Mouse (Mus musculus) testis, postnatal 14 days (tissue): ENCODE measurements at regions not wholly inside any gene's neighbourhood (a gene's known extent, or its start where the extent isn't known, plus 50 kb on each side); places are given as distances from the start of the nearest gene placed in this dataset.
A peak's percentile ranks its signal among the peaks of the same experiment; 100 is the strongest.

Experiments used
- DNase-seq: peaks from one replicate; pipeline ENCODE4 v3.0.0; 2021; ENCODE audit warnings: low spot score

GRCm38 (mm10) chr13:71506777-71507176 lies 456.7 kb downstream of the Irx1 start:
- no peak for DNase-seq

GRCm38 (mm10) chr13:71489773-71490172 lies 473.8 kb downstream of the Irx1 start:
- DNase-seq, result no peak

- no peak for DNase-seq
Measured at GRCm38 (mm10) chr13:71481205-71481604, 482.3 kb downstream of the Irx1 start.

- DNase-seq, result no peak
Measured at GRCm38 (mm10) chr13:71461552-71461951, 502.0 kb downstream of the Irx1 start.

GRCm38 (mm10) chr13:71460607-71461006 lies 502.9 kb downstream of the Irx1 start:
- DNase-seq, result no peak

GRCm38 (mm10) chr13:71460097-71460496 lies 503.4 kb downstream of the Irx1 start:
- no peak for DNase-seq

- no peak for DNase-seq
Measured at GRCm38 (mm10) chr13:71459022-71459536, 504.4 kb downstream of the Irx1 start.

- DNase-seq, result peak; percentile 59
Measured at GRCm38 (mm10) chr13:71458061-71458935, 505.2 kb downstream of the Irx1 start.

GRCm38 (mm10) chr13:71457550-71457949 lies 506.0 kb downstream of the Irx1 start:
- DNase-seq, result no peak

- DNase-seq, result no peak
Measured at GRCm38 (mm10) chr13:71452258-71452657, 511.3 kb downstream of the Irx1 start.

- no peak for DNase-seq
Measured at GRCm38 (mm10) chr13:71437601-71438099, 525.9 kb downstream of the Irx1 start.

- no peak for DNase-seq
Measured at GRCm38 (mm10) chr13:71403654-71404560, 559.6 kb downstream of the Irx1 start.

GRCm38 (mm10) chr13:71393716-71394309 lies 552.2 kb upstream of the Adamts16 start:
- no peak for DNase-seq

- no peak for DNase-seq
Measured at GRCm38 (mm10) chr13:71378641-71379040, 537.0 kb upstream of the Adamts16 start.

GRCm38 (mm10) chr13:71375909-71376606 lies 534.4 kb upstream of the Adamts16 start:
- no peak for DNase-seq

- DNase-seq, result no peak
Measured at GRCm38 (mm10) chr13:71372701-71373685, 531.4 kb upstream of the Adamts16 start.

GRCm38 (mm10) chr13:71369832-71370231 lies 528.2 kb upstream of the Adamts16 start:
- DNase-seq, result no peak

GRCm38 (mm10) chr13:71365261-71365660 lies 523.6 kb upstream of the Adamts16 start:
- DNase-seq, result no peak

- no peak for DNase-seq
Measured at GRCm38 (mm10) chr13:71362311-71362710, 520.7 kb upstream of the Adamts16 start.

GRCm38 (mm10) chr13:71359112-71359511 lies 517.5 kb upstream of the Adamts16 start:
- no peak for DNase-seq
